Mouse (Mus musculus) CH12.LX (cell line): Measurements from ENCODE around the gene Ror1.

Experiments used
- CHD2 ChIP-seq: IDR thresholded peaks from 2 replicates; pipeline ENCODE4 v1.6.1; 2011; ENCODE audit warnings: low read length, improper control_type of control experiment
- CTCF ChIP-seq, 2 experiments: IDR thresholded peaks in 1 of 2; conservative IDR thresholded peaks in 1 of 2; 2 replicates each; pipeline ENCODE4 v1.5.1; 2011 to 2012; ENCODE audit warnings: low read depth in 2 of 2, low read length in 2 of 2, improper control_type of control experiment in 1 of 2, inconsistent platforms in 1 of 2, mild to moderate bottlenecking in 1 of 2, moderate library complexity in 1 of 2
- E2F4 ChIP-seq: IDR thresholded peaks from 2 replicates; pipeline ENCODE4 v1.6.1; 2011; ENCODE audit warnings: low read depth, low read length, improper control_type of control experiment; ENCODE audit not compliant: insufficient replicate concordance
- EP300 ChIP-seq: IDR thresholded peaks from 2 replicates; pipeline ENCODE4 v1.6.1; 2011; ENCODE audit warnings: low read length, improper control_type of control experiment
- HCFC1 ChIP-seq: IDR thresholded peaks from 2 replicates; pipeline ENCODE4 v1.6.1; 2012; ENCODE audit warnings: low read depth, mild to moderate bottlenecking, inconsistent platforms, low read length, improper control_type of control experiment
- MAX ChIP-seq: IDR thresholded peaks from 2 replicates; pipeline ENCODE4 v1.6.1; 2011; ENCODE audit warnings: low read length, improper control_type of control experiment
- MEF2A ChIP-seq: IDR thresholded peaks from 2 replicates; pipeline ENCODE4 v1.6.1; 2014; ENCODE audit warnings: low read depth, mild to moderate bottlenecking, inconsistent platforms, low read length, improper control_type of control experiment, borderline replicate concordance
- MYC ChIP-seq: IDR thresholded peaks from 2 replicates; pipeline ENCODE4 v1.6.1; 2011; ENCODE audit warnings: low read depth, mild to moderate bottlenecking, improper control_type of control experiment, low read length
- USF1 ChIP-seq: IDR thresholded peaks from 2 replicates; pipeline ENCODE4 v1.6.1; 2014; ENCODE audit warnings: low read depth, mild to moderate bottlenecking, inconsistent platforms, low read length, improper control_type of control experiment

GRCm38 (mm10) chr4:100160156-100160555, 64.6 kb downstream of the Ror1 start:
- no peak for TF ChIP-seq EP300
- TF ChIP-seq CTCF (conservative IDR thresholded peaks at IDR 0.05 in 1 of 2, IDR thresholded peaks at IDR 0.05 in 1 of 2; ENCODE audit: low read depth in 2 of 2, low read length in 2 of 2): no peak
- no peak for TF ChIP-seq HCFC1
- TF ChIP-seq MYC: no peak
- TF ChIP-seq MAX: no peak
- TF ChIP-seq MEF2A: no peak
- no peak for TF ChIP-seq CHD2
- TF ChIP-seq USF1: no peak
- TF ChIP-seq E2F4: no peak
